Mouse (Mus musculus): ENCODE results near the gene Vmn1r59. TPM values are rescaled to one million over a fixed set of nuclear protein-coding genes. Genes with fewer than 3 reads are reported as not detected.
"Not testable (repeated sequence)": the region's sequence is repeated elsewhere in the genome, so short reads cannot be mapped to it uniquely, and the experiment has no call there.

The Vmn1r59 gene
- polyA plus RNA-seq (2016; fragmentation: Nextera tagmentation; extraction: Ambion mirVana): not detected in 2 replicates

DNA sequence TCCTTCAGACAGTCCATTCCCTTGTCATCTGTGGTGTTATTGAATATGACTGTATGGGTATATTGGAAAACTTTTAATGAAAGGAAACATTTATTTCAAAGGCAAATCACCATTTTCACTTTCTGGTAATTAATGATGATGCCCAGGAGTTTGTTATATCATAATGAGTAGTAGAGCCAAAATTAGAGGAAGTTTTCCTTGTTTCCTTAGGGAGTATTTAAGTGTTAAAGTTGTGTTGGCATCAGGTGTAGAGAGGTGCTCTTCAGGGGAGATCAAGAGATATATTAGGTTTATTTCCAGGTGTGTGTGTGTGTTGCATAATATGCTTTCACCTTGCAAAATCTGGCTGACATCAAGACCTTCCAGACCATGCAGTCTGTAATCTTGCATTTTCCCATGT is at the start of gene Vmn1r59:
TSS of gene Vmn1r59 (minus strand) at position 101 of the 400 bp plus-strand sequence.
- Histone ChIP-seq H3K9me3 (replicated peaks) (peaks cover 40% of the 10 kb centered on the region), H3K36me3 (no peaks in the 10 kb centered on the region), H3K4me2 (replicated peaks) (no peak within 1 kb of the TSS), H3K27ac (no peak within 1 kb of the TSS), H3K27me3 (no peaks in the 10 kb centered on the region), H3K9ac (no peak within 1 kb of the TSS), H3K4me3 (no peak within 1 kb of the TSS), H3K4me1 (no peaks in the 10 kb centered on the region)
- no peak for ATAC-seq (ENCODE audit: low FRiP score)

DNA sequence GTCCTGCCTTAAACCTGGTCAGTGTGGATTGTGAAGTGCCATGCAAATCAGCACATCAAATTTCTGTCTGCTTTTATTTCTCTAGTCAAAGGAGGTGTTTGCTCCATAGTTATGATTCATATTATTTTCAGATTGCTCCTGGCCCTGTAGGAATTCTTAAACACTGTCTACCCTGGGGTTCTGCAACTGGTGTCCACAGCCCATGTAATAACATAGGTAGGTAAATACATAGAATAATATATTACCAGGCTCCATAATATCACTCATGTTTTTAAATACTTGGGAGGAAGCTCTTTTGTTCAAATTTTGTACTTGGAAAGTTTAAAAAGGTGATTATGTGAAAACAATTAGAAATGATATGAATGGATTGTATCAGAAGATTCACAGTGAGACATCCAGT is 37.3 kb upstream of the Vmn1r59 start, which contains the start of gene Vmn2r28:
TSS of gene Vmn2r28 (minus strand) at position 101 of the 400 bp plus-strand sequence.
- not testable (repeated sequence) for H3K27ac ChIP-seq; H3K4me2 ChIP-seq (replicated peaks); H3K9ac ChIP-seq; H3K4me3 ChIP-seq; ATAC-seq (ENCODE audit: low FRiP score); H3K36me3 ChIP-seq; H3K27me3 ChIP-seq; H3K9me3 ChIP-seq (replicated peaks); H3K4me1 ChIP-seq

DNA sequence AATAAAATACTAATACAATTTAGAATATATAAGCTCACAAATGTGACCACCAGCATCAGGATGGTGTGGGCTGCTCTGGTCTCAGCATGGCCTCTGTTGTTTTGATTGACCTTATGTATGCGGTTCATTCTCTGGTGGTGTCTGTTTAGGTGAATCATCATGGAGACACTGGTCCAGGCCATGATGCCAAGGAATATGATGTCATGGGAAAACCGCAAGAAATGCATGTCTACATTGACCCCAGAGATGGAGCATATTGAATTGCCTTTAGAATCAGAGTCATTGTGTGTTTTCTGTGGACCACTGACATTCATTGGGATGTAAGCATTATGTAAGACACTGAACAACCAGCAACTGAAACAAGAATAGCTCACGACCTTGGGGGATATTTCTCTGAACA is 2.6 kb downstream of the Vmn1r59 start:
- H3K4me2 ChIP-seq (replicated peaks); H3K36me3 ChIP-seq; H3K27me3 ChIP-seq; H3K27ac ChIP-seq; H3K4me3 ChIP-seq; ATAC-seq (ENCODE audit: low FRiP score); H3K4me1 ChIP-seq; H3K9ac ChIP-seq: not testable (repeated sequence)
- 72% methylated on average over 3 of the region's 3 CpGs for WGBS
- H3K9me3 ChIP-seq (replicated peaks): peaks cover 38% of the 10 kb centered on the region

- Histone ChIP-seq H3K4me2 (replicated peaks) (no peak overlapping the region), H3K9ac (no peak overlapping the region), H3K27me3 (no peaks in the 10 kb centered on the region), H3K4me1 (no peaks in the 10 kb centered on the region), H3K4me3 (no peak overlapping the region), H3K36me3 (no peaks in the 10 kb centered on the region), H3K9me3 (replicated peaks) (peaks cover 19% of the 10 kb centered on the region), H3K27ac (no peak overlapping the region)
- no peak for ATAC-seq (ENCODE audit: low FRiP score)
These were observed 7.9 kb downstream of the Vmn1r59 start for GRCm38 (mm10) chr7:5448627-5449026.

GRCm38 (mm10) chr7:5413296-5413695 is 43.3 kb downstream of the Vmn1r59 start, which contains the start of gene Vmn1r58:
Vmn1r58 (minus strand) TSS chr7:5413396.
- H3K36me3 ChIP-seq: not testable (repeated sequence)

GRCm38 (mm10) chr7:5406201-5406600 is 50.4 kb downstream of the Vmn1r59 start:
- no peak overlapping the region for H3K9ac ChIP-seq
- peaks cover 23% of the 10 kb centered on the region for H3K9me3 ChIP-seq (replicated peaks)
- H3K27me3 ChIP-seq: no peaks in the 10 kb centered on the region
- no peak overlapping the region for H3K4me3 ChIP-seq
- WGBS: 37% methylated on average over 2 of the region's 2 CpGs
- H3K36me3 ChIP-seq: no peaks in the 10 kb centered on the region
- no peaks in the 10 kb centered on the region for H3K4me1 ChIP-seq
- ATAC-seq (ENCODE audit: low FRiP score): no peak
- H3K4me2 ChIP-seq (replicated peaks): no peak overlapping the region
- H3K27ac ChIP-seq: no peak overlapping the region

More at GRCm38 (mm10) chr7:5413296-5413695, 43.3 kb downstream of the Vmn1r59 start, which contains the start of gene Vmn1r58:
- H3K4me2 ChIP-seq (replicated peaks); H3K4me3 ChIP-seq; H3K4me1 ChIP-seq; H3K27ac ChIP-seq; ATAC-seq (ENCODE audit: low FRiP score); H3K27me3 ChIP-seq; H3K9ac ChIP-seq: not testable (repeated sequence)
- H3K9me3 ChIP-seq (replicated peaks): 0 out of 2 replicates have a peak, but pooled peaks cover 11% of the 10 kb centered on the region

Other genes with a start within 250 kb of the Vmn1r59 start
- gene Vmn1r57, start 238.3 kb downstream of the Vmn1r59 start, polyA plus RNA-seq (2016; fragmentation: Nextera tagmentation; extraction: Ambion mirVana): not detected in 2 replicates
- not detected in 2 replicates for gene Gm5065, start 106.2 kb downstream of the Vmn1r59 start, polyA plus RNA-seq (2016; fragmentation: Nextera tagmentation; extraction: Ambion mirVana)
- not detected in 2 replicates for gene Nlrp2, start 105.7 kb downstream of the Vmn1r59 start, polyA plus RNA-seq (2016; fragmentation: Nextera tagmentation; extraction: Ambion mirVana)
- gene Vmn1r58, start 43.4 kb downstream of the Vmn1r59 start, polyA plus RNA-seq (2016; fragmentation: Nextera tagmentation; extraction: Ambion mirVana): not detected in 2 replicates
- not detected in 2 replicates for gene Vmn2r28, start 37.2 kb upstream of the Vmn1r59 start, polyA plus RNA-seq (2016; fragmentation: Nextera tagmentation; extraction: Ambion mirVana)
- not detected in 2 replicates for gene Vmn1r60, start 90.5 kb upstream of the Vmn1r59 start, polyA plus RNA-seq (2016; fragmentation: Nextera tagmentation; extraction: Ambion mirVana)
- not detected in 2 replicates for gene Vmn1r61, start 156.5 kb upstream of the Vmn1r59 start, polyA plus RNA-seq (2016; fragmentation: Nextera tagmentation; extraction: Ambion mirVana)
- gene Vmn1r62, start 216.9 kb upstream of the Vmn1r59 start, polyA plus RNA-seq (2016; fragmentation: Nextera tagmentation; extraction: Ambion mirVana): not detected in 2 replicates